In genomic region chr19:45025937-45026568, GRCm38 (mm10) we compare ENCODE assay signal across 23 mouse cellular contexts. TPM values are rescaled to one million over a fixed set of nuclear protein-coding genes. Genes with fewer than 3 reads are reported as not detected.
DNase-seq lines count a peak whose midpoint lies in the region; ATAC-seq and TF ChIP-seq lines count a peak whose summit lies in the region.
"Had no signal": no experiment of that assay in that cellular context is flagged by ENCODE, and none has a peak within 500 bp of the region (broad histone marks: within the 10 kb centered on the region; RNA-seq: fewer than 3 reads in every experiment).

No protein-coding gene starts in this region.

- no peaks in the 10 kb centered on the region for H3K9me3 ChIP-seq in midbrain, embryonic 10.5 days (replicated peaks)
- H3K9me3 ChIP-seq in midbrain, embryonic 14.5 days (ENCODE audit: control insufficient read depth, low read length), result no peaks in the 10 kb centered on the region
- no peaks in the 10 kb centered on the region for H3K9me3 ChIP-seq in intestine, postnatal 0 days (ENCODE audit: control insufficient read depth)
- H3K9me3 ChIP-seq: heart, embryonic 10.5 days; hindbrain, embryonic 13.5 days; kidney, embryonic 15.5 days; midbrain, embryonic 15.5 days; neural tube, embryonic 15.5 days; stomach, embryonic 15.5 days had no signal

- no peaks in the 10 kb centered on the region for H3K27me3 ChIP-seq in midbrain, embryonic 10.5 days (ENCODE audit: low read depth, poor library complexity, severe bottlenecking)
- no peaks in the 10 kb centered on the region for H3K27me3 ChIP-seq in midbrain, embryonic 14.5 days (ENCODE audit: control insufficient read depth, insufficient read depth, low read length)
- H3K27me3 ChIP-seq in intestine, postnatal 0 days (replicated peaks; ENCODE audit: control insufficient read depth, insufficient read depth, low read length), result no peaks in the 10 kb centered on the region
- H3K27me3 ChIP-seq: hindbrain, embryonic 13.5 days; kidney, embryonic 15.5 days; midbrain, embryonic 15.5 days; neural tube, embryonic 15.5 days; stomach, embryonic 15.5 days had no signal

- peaks cover 83% of the 10 kb centered on the region for H3K36me3 ChIP-seq in midbrain, embryonic 10.5 days
- peaks cover 51% of the 10 kb centered on the region for H3K36me3 ChIP-seq in midbrain, embryonic 14.5 days (ENCODE audit: control insufficient read depth, insufficient read depth, low read length)
- H3K36me3 ChIP-seq in intestine, postnatal 0 days (ENCODE audit: control insufficient read depth, insufficient read depth), result peaks cover 63% of the 10 kb centered on the region

- peaks cover 59% of the 10 kb centered on the region for H3K4me1 ChIP-seq in midbrain, embryonic 10.5 days
- H3K4me1 ChIP-seq in midbrain, embryonic 14.5 days (ENCODE audit: control insufficient read depth, insufficient read depth, low read length), result peaks cover 5% of the 10 kb centered on the region
- no peaks in the 10 kb centered on the region; the same call in 1 of the 2 replicates for H3K4me1 ChIP-seq in intestine, postnatal 0 days (replicated peaks; ENCODE audit: control insufficient read depth, insufficient read depth, low read length)

- ATAC-seq in midbrain, embryonic 14.5 days (ENCODE audit: low FRiP score, low TSS enrichment), result no peak
- ATAC-seq in intestine, postnatal 0 days, result no peak
- no peak for ATAC-seq in activated CD4-positive, CD25-positive, alpha-beta regulatory T cell, adult 4 months
- ATAC-seq: inflammation-experienced regulatory T-cells, adult 6 months; midbrain, embryonic 15.5 days had no signal

- H3K4me2 ChIP-seq in midbrain, embryonic 14.5 days (ENCODE audit: low read length), result no peak overlapping the region
- H3K4me2 ChIP-seq in intestine, postnatal 0 days (replicated peaks; ENCODE audit: low read depth), result no peak overlapping the region
- H3K4me2 ChIP-seq: hindbrain, embryonic 13.5 days; kidney, embryonic 15.5 days; liver, embryonic 11.5 days; midbrain, embryonic 15.5 days; neural tube, embryonic 15.5 days; stomach, embryonic 15.5 days had no signal

- H3K4me3 ChIP-seq in gastrocnemius, adult 2 months, result no peak overlapping the region
- H3K4me3 ChIP-seq in midbrain, embryonic 10.5 days, result 0 out of 2 replicates have a peak overlapping the region, but pooled peaks have one; percentile 1
- H3K4me3 ChIP-seq in midbrain, embryonic 14.5 days (replicated peaks; ENCODE audit: low read depth, low read length), result no peak overlapping the region
- H3K4me3 ChIP-seq in intestine, postnatal 0 days (ENCODE audit: low read depth, low read length), result no peak overlapping the region
- H3K4me3 ChIP-seq: heart, embryonic 10.5 days; hindbrain, embryonic 13.5 days; kidney, embryonic 15.5 days; midbrain, embryonic 15.5 days; neural tube, embryonic 15.5 days; stomach, embryonic 15.5 days had no signal

- peak overlapping the region; percentile 86 for H3K27ac ChIP-seq in gastrocnemius, adult 2 months
- H3K27ac ChIP-seq in midbrain, embryonic 10.5 days (replicated peaks), result 0 out of 2 replicates have a peak overlapping the region, but pooled peaks have one; percentile 9
- no peak overlapping the region for H3K27ac ChIP-seq in midbrain, embryonic 14.5 days (replicated peaks; ENCODE audit: low read depth, low read length)
- peak overlapping the region; percentile 23; the same call in 1 of the 2 replicates for H3K27ac ChIP-seq in intestine, postnatal 0 days (ENCODE audit: low read depth, low read length)
- H3K27ac ChIP-seq: heart, embryonic 10.5 days; hindbrain, embryonic 13.5 days; kidney, embryonic 15.5 days; midbrain, embryonic 15.5 days; neural tube, embryonic 15.5 days; stomach, embryonic 15.5 days had no signal

- H3K9ac ChIP-seq in midbrain, embryonic 14.5 days (replicated peaks; ENCODE audit: low read length), result no peak overlapping the region
- no peak overlapping the region for H3K9ac ChIP-seq in intestine, postnatal 0 days (ENCODE audit: low read depth, low read length)
- H3K9ac ChIP-seq: hindbrain, embryonic 13.5 days; kidney, embryonic 15.5 days; midbrain, embryonic 15.5 days; neural tube, embryonic 15.5 days; stomach, embryonic 15.5 days had no signal

- intact Hi-C loops in gastrocnemius, adult 2 months (cut with DNase I), result no loop called here
- intact Hi-C loops in gastrocnemius, postnatal 36 days (cut with DNase I), result no loop called here

- 94% methylated on average over 37 of the region's 37 CpGs for WGBS in midbrain, embryonic 10.5 days
- 94% methylated on average over 37 of the region's 37 CpGs for WGBS in midbrain, embryonic 14.5 days
- 88% methylated on average over 37 of the region's 37 CpGs for WGBS in intestine, postnatal 0 days

- TF ChIP-seq CTCF in gastrocnemius, adult 2 months (IDR thresholded peaks at IDR 0.05), result no peak
- TF ChIP-seq CTCF in intestine, postnatal 0 days (IDR thresholded peaks at IDR 0.05; ENCODE audit: low read depth), result no peak

- DNase-seq in gastrocnemius, adult 2 months, result peak; percentile 48
- DNase-seq in gastrocnemius, postnatal 36 days, result no peak
- peak; percentile 11 for DNase-seq in midbrain, embryonic 10.5 days (ENCODE audit: low spot score)
- DNase-seq in midbrain, embryonic 14.5 days, result no peak
- no peak for DNase-seq in urinary bladder, adult 18-20 months (ENCODE audit: low spot score in 2 of 2)
- DNase-seq: B cell, adult 2 months; cerebellum, adult 9-10 months; gastrocnemius, postnatal 25 days; lung, adult 18-20 months; lung, postnatal 14 days; right cerebral cortex, postnatal 14 days; thymus, adult 2 months had no signal

RNA-seq across cellular contexts. Expression of gene Lzts2, which starts 11.8 kb away (rescaled TPM):
- 10 to 100 TPM; 21.0 to 29.3 TPM for total RNA-seq in gastrocnemius, adult 2 months (2021)
- 10 to 100 TPM; 19.3 to 20.1 TPM for total RNA-seq in gastrocnemius, postnatal 36 days (2021)
- polyA plus RNA-seq in midbrain, embryonic 10.5 days (2016; fragmentation: Nextera tagmentation; extraction: Ambion mirVana), result 55.1 and 58.4 TPM in 2 replicates
- 16.1 and 21.5 TPM in 2 replicates for polyA plus RNA-seq in midbrain, embryonic 14.5 days (2014; fragmentation: Nextera tagmentation; extraction: Ambion mirVana)
- polyA plus RNA-seq in intestine, postnatal 0 days (2015; fragmentation: Nextera tagmentation; extraction: Ambion mirVana), result 26.0 and 26.2 TPM in 2 replicates
- 1 to 10 TPM in 1 of 2 experiments, under 1 TPM in 1; 0.78 to 1.8 TPM for polyA plus RNA-seq in activated CD4-positive, CD25-positive, alpha-beta regulatory T cell, adult 4 months (2017; shearing (Covaris generic))

RNA-seq across cellular contexts. Expression of gene Pdzd7, which starts 19.5 kb away (rescaled TPM):
- 1 to 10 TPM; 5.9 to 6.8 TPM for total RNA-seq in gastrocnemius, adult 2 months (2021)
- total RNA-seq in gastrocnemius, postnatal 36 days (2021), result 1 to 10 TPM; 5.1 to 5.7 TPM
- polyA plus RNA-seq in midbrain, embryonic 10.5 days (2016; fragmentation: Nextera tagmentation; extraction: Ambion mirVana), result 0.19 and 0.34 TPM in 2 replicates
- polyA plus RNA-seq in midbrain, embryonic 14.5 days (2014; fragmentation: Nextera tagmentation; extraction: Ambion mirVana), result 2.4 and 2.8 TPM in 2 replicates
- polyA plus RNA-seq in intestine, postnatal 0 days (2015; fragmentation: Nextera tagmentation; extraction: Ambion mirVana), result 0.22 and 0.37 TPM in 2 replicates
- polyA plus RNA-seq in activated CD4-positive, CD25-positive, alpha-beta regulatory T cell, adult 4 months (2017; shearing (Covaris generic)), result under 1 TPM in 1 of 2 experiments, not detected in 1; 0.32 TPM
- total RNA-seq: megakaryocyte, adult 5-6 weeks had no signal
- polyA plus RNA-seq: inflammation-experienced regulatory T-cells, adult 6 months; liver, embryonic 11.5 days had no signal

RNA-seq across cellular contexts. Expression of gene Mrpl43, which starts 19.8 kb away (rescaled TPM):
- 10 to 100 TPM; 31.0 to 42.5 TPM for total RNA-seq in gastrocnemius, adult 2 months (2021)
- total RNA-seq in gastrocnemius, postnatal 36 days (2021), result 10 to 100 TPM; 33.7 to 35.1 TPM
- 71.6 and 72.9 TPM in 2 replicates for polyA plus RNA-seq in midbrain, embryonic 10.5 days (2016; fragmentation: Nextera tagmentation; extraction: Ambion mirVana)
- polyA plus RNA-seq in midbrain, embryonic 14.5 days (2014; fragmentation: Nextera tagmentation; extraction: Ambion mirVana), result 77.8 and 92.4 TPM in 2 replicates
- polyA plus RNA-seq in intestine, postnatal 0 days (2015; fragmentation: Nextera tagmentation; extraction: Ambion mirVana), result 80.1 and 83.0 TPM in 2 replicates
- polyA plus RNA-seq in activated CD4-positive, CD25-positive, alpha-beta regulatory T cell, adult 4 months (2017; shearing (Covaris generic)), result 10 to 100 TPM; 67.8 to 71.3 TPM

RNA-seq across cellular contexts. Expression of gene Twnk, which starts 20.6 kb away (rescaled TPM):
- total RNA-seq in gastrocnemius, adult 2 months (2021), result 10 to 100 TPM; 18.0 to 25.4 TPM
- total RNA-seq in gastrocnemius, postnatal 36 days (2021), result 10 to 100 TPM; 14.6 to 20.2 TPM
- polyA plus RNA-seq in midbrain, embryonic 10.5 days (2016; fragmentation: Nextera tagmentation; extraction: Ambion mirVana), result 31.4 and 33.6 TPM in 2 replicates
- 9.7 and 10.3 TPM in 2 replicates for polyA plus RNA-seq in midbrain, embryonic 14.5 days (2014; fragmentation: Nextera tagmentation; extraction: Ambion mirVana)
- 7.1 and 7.4 TPM in 2 replicates for polyA plus RNA-seq in intestine, postnatal 0 days (2015; fragmentation: Nextera tagmentation; extraction: Ambion mirVana)
- 1 to 10 TPM; 4.2 to 9.3 TPM for polyA plus RNA-seq in activated CD4-positive, CD25-positive, alpha-beta regulatory T cell, adult 4 months (2017; shearing (Covaris generic))

RNA-seq across cellular contexts. Expression of gene Sfxn3, which starts 21.2 kb away (rescaled TPM):
- 10 to 100 TPM; 17.1 to 25.1 TPM for total RNA-seq in gastrocnemius, adult 2 months (2021)
- 10 to 100 TPM; 17.8 to 19.8 TPM for total RNA-seq in gastrocnemius, postnatal 36 days (2021)
- polyA plus RNA-seq in midbrain, embryonic 10.5 days (2016; fragmentation: Nextera tagmentation; extraction: Ambion mirVana), result 8.3 and 15.3 TPM in 2 replicates
- polyA plus RNA-seq in midbrain, embryonic 14.5 days (2014; fragmentation: Nextera tagmentation; extraction: Ambion mirVana), result 71.1 and 72.7 TPM in 2 replicates
- 15.1 and 17.5 TPM in 2 replicates for polyA plus RNA-seq in intestine, postnatal 0 days (2015; fragmentation: Nextera tagmentation; extraction: Ambion mirVana)
- polyA plus RNA-seq in activated CD4-positive, CD25-positive, alpha-beta regulatory T cell, adult 4 months (2017; shearing (Covaris generic)), result 10 to 100 TPM; 84.1 to 92.7 TPM

Comparison
In these comparisons a context has a peak if more than half of its experiments do, and no peak if none do; other contexts are left out.
1. DNase-seq: peak in gastrocnemius, adult 2 months (single experiment) and midbrain, embryonic 10.5 days (single experiment); none in gastrocnemius, postnatal 36 days (0 of 2), midbrain, embryonic 14.5 days (single experiment) and urinary bladder, adult 18-20 months (0 of 2).